Mouse (Mus musculus): Measurements from ENCODE around the gene Mios.

DNA sequence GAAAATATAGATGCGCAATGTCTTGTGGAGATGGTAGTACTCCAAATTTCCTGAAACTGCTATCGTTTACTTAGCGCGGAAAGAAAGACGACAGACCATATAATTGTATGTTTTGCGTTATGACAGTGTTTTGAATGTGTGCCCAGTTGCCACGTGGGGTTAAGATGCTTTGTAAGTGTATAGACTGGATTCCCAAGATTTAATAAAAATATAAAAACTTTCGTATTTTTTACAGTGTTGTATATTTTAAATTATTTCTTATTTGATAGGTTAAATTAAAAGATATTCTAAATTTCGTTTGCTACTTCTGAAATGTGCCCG lies 804 bp downstream of the Mios start:
- TF ChIP-seq CTCF (IDR thresholded peaks at IDR 0.05) (no peak), EP300 (IDR thresholded peaks at IDR 0.05) (no peak)

Data from lung, postnatal 0 days (tissue).